Mouse (Mus musculus) Muller cell, postnatal 12 days (primary cell): ENCODE results near the gene Ppp4r1.

Experiments
- DNase-seq: peaks from one replicate; pipeline ENCODE4 v3.0.0-alpha.2; 2015; ENCODE audit errors: inconsistent ontology term

Gene Ppp4r1

GRCm38 (mm10) chr17:65771951-65772934, 10.1 kb upstream of the Ppp4r1 start, which contains the start of gene Rab31:
TSS of gene Rab31 (minus strand) at chr17:65772752.
- peak; percentile 90 for DNase-seq

- DNase-seq, result no peak
Measured at GRCm38 (mm10) chr17:65773617-65774016, 8.8 kb upstream of the Ppp4r1 start.

- no peak for DNase-seq
Measured at GRCm38 (mm10) chr17:65774439-65774838, 7.9 kb upstream of the Ppp4r1 start.

GRCm38 (mm10) chr17:65776228-65776627, 6.1 kb upstream of the Ppp4r1 start:
- no peak for DNase-seq

- DNase-seq, result no peak
Measured at GRCm38 (mm10) chr17:65777461-65777860, 4.9 kb upstream of the Ppp4r1 start.

GRCm38 (mm10) chr17:65780970-65781369, 1.4 kb upstream of the Ppp4r1 start:
- DNase-seq, result no peak

- DNase-seq, result peak; percentile 37
Measured at GRCm38 (mm10) chr17:65783182-65784161, 1.1 kb downstream of the Ppp4r1 start.

- no peak for DNase-seq
Measured at GRCm38 (mm10) chr17:65784610-65785140, 2.3 kb downstream of the Ppp4r1 start.

- no peak for DNase-seq
Measured at GRCm38 (mm10) chr17:65785707-65786106, 3.3 kb downstream of the Ppp4r1 start.

GRCm38 (mm10) chr17:65786225-65786624, 3.9 kb downstream of the Ppp4r1 start:
- no peak for DNase-seq

GRCm38 (mm10) chr17:65787261-65787660, 4.9 kb downstream of the Ppp4r1 start:
- no peak for DNase-seq

- DNase-seq, result no peak
Measured at GRCm38 (mm10) chr17:65788542-65789291, 6.3 kb downstream of the Ppp4r1 start.

- no peak for DNase-seq
Measured at GRCm38 (mm10) chr17:65789576-65789975, 7.2 kb downstream of the Ppp4r1 start.

GRCm38 (mm10) chr17:65791161-65791560, 8.8 kb downstream of the Ppp4r1 start:
- peak; percentile 61 for DNase-seq

- DNase-seq, result no peak
Measured at GRCm38 (mm10) chr17:65793307-65793930, 11.0 kb downstream of the Ppp4r1 start.

- no peak for DNase-seq
Measured at GRCm38 (mm10) chr17:65794096-65794850, 11.9 kb downstream of the Ppp4r1 start.

GRCm38 (mm10) chr17:65796056-65796455, 13.7 kb downstream of the Ppp4r1 start:
- DNase-seq, result no peak

GRCm38 (mm10) chr17:65798446-65798845, 16.1 kb downstream of the Ppp4r1 start:
- no peak for DNase-seq

GRCm38 (mm10) chr17:65799353-65799752, 17.0 kb downstream of the Ppp4r1 start:
- no peak for DNase-seq

- DNase-seq, result no peak
Measured at GRCm38 (mm10) chr17:65800451-65800850, 18.1 kb downstream of the Ppp4r1 start.
